Mouse (Mus musculus) left cerebral cortex, adult 18-20 months (tissue): ENCODE measurements around the gene Hexdc. TPM values are rescaled to one million over a fixed set of nuclear protein-coding genes. Genes with fewer than 3 reads are reported as not detected.
A peak's percentile ranks its signal among the peaks of the same experiment; 100 is the strongest.

ENCODE experiments used
- DNase-seq, 2 experiments: peaks; one replicate each; pipeline ENCODE4 v3.0.0; 2021 to 2022; ENCODE audit warnings: low spot score in 2 of 2, mixed read lengths in 1 of 2
- long read RNA-seq, 2 experiments: library from polyadenylated mRNA; stranded (forward); transcript quantifications; one replicate each; pipeline ENCODE4 v2.0.0; 2021
- total RNA-seq, 2 experiments: library from RNA; stranded (reverse); gene quantifications; 2 replicates each; pipeline ENCODE4 v1.2.3; 2021

The Hexdc gene
- total RNA-seq = 10 to 100 TPM; 19.6 to 22.3 TPM
- long read RNA-seq, experiment 1, partial matches to known transcripts = 6 of 29 reads
- long read RNA-seq, experiment 1, other reads (novel, unspliced or antisense) = 22 of 29 reads
- long read RNA-seq, experiment 2, partial matches to known transcripts = 1 of 10 reads
- long read RNA-seq, experiment 2, other reads (novel, unspliced or antisense) = 7 of 10 reads

GRCm38 (mm10) chr11:121204161-121205006 lies at the start of gene Hexdc, which contains the start of gene Ogfod3:
Gene Hexdc, plus strand, starts transcription at chr11:121204433.
Gene Ogfod3, minus strand, starts transcription at chr11:121204711.
- DNase-seq = peak; percentile 91 to 92

GRCm38 (mm10) chr11:121156411-121156891 lies 47.8 kb upstream of the Hexdc start:
- DNase-seq = no peak

- DNase-seq = no peak
Observed at GRCm38 (mm10) chr11:121159971-121160370, 44.3 kb upstream of the Hexdc start, which contains the start of gene Uts2r. Gene Uts2r, plus strand, starts transcription at chr11:121160271.

GRCm38 (mm10) chr11:121160636-121161346 lies 43.4 kb upstream of the Hexdc start:
- DNase-seq = no peak

GRCm38 (mm10) chr11:121163751-121164150 lies 40.5 kb upstream of the Hexdc start:
- DNase-seq = no peak

GRCm38 (mm10) chr11:121173203-121173602 lies 31.0 kb upstream of the Hexdc start:
- no peak for DNase-seq

- DNase-seq = no peak
Observed at GRCm38 (mm10) chr11:121174234-121174633, 30.0 kb upstream of the Hexdc start.

- peak; percentile 51 to 60 for DNase-seq
Observed at GRCm38 (mm10) chr11:121176285-121177270, 27.7 kb upstream of the Hexdc start.

- DNase-seq = no peak
Observed at GRCm38 (mm10) chr11:121189681-121190080, 14.6 kb upstream of the Hexdc start.

GRCm38 (mm10) chr11:121192742-121193141 lies 11.5 kb upstream of the Hexdc start:
- DNase-seq = no peak

- no peak for DNase-seq
Observed at GRCm38 (mm10) chr11:121193415-121193814, 10.8 kb upstream of the Hexdc start.

GRCm38 (mm10) chr11:121198622-121199021 lies 5.6 kb upstream of the Hexdc start:
- DNase-seq = no peak

- DNase-seq = no peak
Observed at GRCm38 (mm10) chr11:121199851-121200250, 4.4 kb upstream of the Hexdc start.

- no peak for DNase-seq
Observed at GRCm38 (mm10) chr11:121200781-121201180, 3.5 kb upstream of the Hexdc start.

- peak in 1 of 2 experiments; percentile 48 for DNase-seq
Observed at GRCm38 (mm10) chr11:121201436-121202198, 2.6 kb upstream of the Hexdc start.

GRCm38 (mm10) chr11:121203859-121204160 lies 423 bp upstream of the Hexdc start:
- no peak for DNase-seq

- DNase-seq = no peak
Observed at GRCm38 (mm10) chr11:121216831-121217230, 12.6 kb downstream of the Hexdc start.

GRCm38 (mm10) chr11:121219776-121220175 lies 15.5 kb downstream of the Hexdc start:
- no peak for DNase-seq

GRCm38 (mm10) chr11:121220771-121221170 lies 16.5 kb downstream of the Hexdc start:
- no peak for DNase-seq
